Mouse (Mus musculus) midbrain, embryonic 11.5 days (tissue): ENCODE measurements at regions not wholly inside any gene's neighbourhood (a gene's known extent, or its start where the extent isn't known, plus 50 kb on each side); places are given as distances from the start of the nearest gene placed in this dataset.

Source experiments
- ATAC-seq: fragments of 200-750 bp; cut with Nextera tagmentation; 2 replicates; pipeline ENCODE4 v1.8.0; 2017; ENCODE audit warnings: moderate TSS enrichment, moderate library complexity; ENCODE audit not compliant: low FRiP score
- DNase-seq: peaks from one replicate; pipeline ENCODE4 v3.0.0; 2015; ENCODE audit warnings: low spot score; ENCODE audit errors: missing footprints
- H3K27ac ChIP-seq: fragments of 300-500 bp; sonication (generic); 2 replicates; pipeline ENCODE4 v1.5.1; 2014; ENCODE audit warnings: low read depth, low read length
- H3K27me3 ChIP-seq: fragments of 300-500 bp; sonication (generic); 2 replicates; pipeline ENCODE4 v1.6.1; 2014; ENCODE audit warnings: mild to moderate bottlenecking, low read length, moderate library complexity, mixed read lengths; ENCODE audit not compliant: control insufficient read depth, insufficient read depth
- H3K36me3 ChIP-seq: fragments of 300-500 bp; sonication (generic); 2 replicates; pipeline ENCODE4 v1.6.1; 2014; ENCODE audit warnings: mild to moderate bottlenecking, low read length, moderate library complexity, mixed read lengths; ENCODE audit not compliant: control insufficient read depth, insufficient read depth
- H3K4me1 ChIP-seq: fragments of 300-500 bp; sonication (generic); 2 replicates; pipeline ENCODE4 v1.6.1; 2014; ENCODE audit warnings: low read length; ENCODE audit not compliant: control insufficient read depth, insufficient read depth
- H3K4me2 ChIP-seq: fragments of 300-500 bp; sonication (generic); 2 replicates; pipeline ENCODE4 v1.6.1; 2014; ENCODE audit warnings: mild to moderate bottlenecking, moderate library complexity
- H3K4me3 ChIP-seq: fragments of 300-500 bp; sonication (generic); 2 replicates; pipeline ENCODE4 v1.5.1; 2014; ENCODE audit warnings: low read depth, low read length
- H3K9ac ChIP-seq: fragments of 300-500 bp; sonication (generic); 2 replicates; pipeline ENCODE4 v1.6.1; 2014; ENCODE audit warnings: low read length
- H3K9me3 ChIP-seq: fragments of 300-500 bp; sonication (generic); 2 replicates; pipeline ENCODE4 v1.6.1; 2016; ENCODE audit warnings: low read length; ENCODE audit not compliant: control insufficient read depth
- WGBS: fragments of 180-500 bp; shearing (Covaris S2); extraction: QIAGEN DNeasy Blood & Tissue Kit; methylation state at CpG from one replicate; pipeline ENCODE4 v1.1.7; 2014; 5-methylcytosine and 5-hydroxymethylcytosine counted together

GRCm38 (mm10) chr3:81771812-81772211, 160.6 kb upstream of the Ctso start:
- Histone ChIP-seq H3K36me3 (no peaks in the 10 kb centered on the region), H3K27me3 (no peaks in the 10 kb centered on the region), H3K4me2 (no peak overlapping the region), H3K27ac (no peak overlapping the region), H3K9me3 (no peaks in the 10 kb centered on the region), H3K4me3 (no peak overlapping the region), H3K4me1 (no peaks in the 10 kb centered on the region), H3K9ac (no peak overlapping the region)
- ATAC-seq (no peak), DNase-seq (no peak)
- 76% methylated on average over 3 of the region's 3 CpGs for WGBS

GRCm38 (mm10) chr3:81773012-81773411, 159.4 kb upstream of the Ctso start:
- Histone ChIP-seq H3K36me3 (no peaks in the 10 kb centered on the region), H3K4me2 (no peak overlapping the region), H3K27ac (no peak overlapping the region), H3K27me3 (no peaks in the 10 kb centered on the region), H3K4me3 (no peak overlapping the region), H3K9ac (no peak overlapping the region), H3K4me1 (no peaks in the 10 kb centered on the region), H3K9me3 (no peaks in the 10 kb centered on the region)
- ATAC-seq (no peak), DNase-seq (no peak)

DNA sequence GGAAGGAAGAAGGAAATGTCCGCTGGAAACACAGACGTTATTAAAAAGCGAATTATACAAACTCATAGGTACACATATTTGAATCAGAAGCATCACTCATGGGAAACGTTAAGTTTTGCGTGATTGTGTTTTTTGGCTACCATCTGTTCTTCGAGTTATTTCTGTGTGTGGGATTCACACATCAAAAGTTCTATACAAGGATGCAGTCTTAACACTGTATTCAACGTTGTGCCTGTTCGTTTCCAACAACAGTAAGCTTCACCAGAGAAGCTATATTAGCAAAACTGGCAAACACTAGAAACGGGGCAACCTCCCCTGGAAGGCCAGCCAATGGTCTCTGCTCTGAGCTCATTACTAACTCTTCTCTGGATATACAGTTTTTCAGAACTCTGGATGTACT, 150.3 kb upstream of the Ctso start:
- DNase-seq (no peak), ATAC-seq (no peak)
- Histone ChIP-seq H3K4me1 (no peaks in the 10 kb centered on the region), H3K27ac (no peak overlapping the region), H3K4me3 (no peak overlapping the region), H3K9ac (no peak overlapping the region), H3K4me2 (no peak overlapping the region), H3K36me3 (no peaks in the 10 kb centered on the region), H3K27me3 (no peaks in the 10 kb centered on the region), H3K9me3 (no peaks in the 10 kb centered on the region)
- 93% methylated on average over 9 of the region's 9 CpGs for WGBS

GRCm38 (mm10) chr3:81782921-81783541, 149.4 kb upstream of the Ctso start:
- DNase-seq (peak; percentile 91), ATAC-seq (peak; percentile 55; the same call in 1 of the 2 replicates)
- Histone ChIP-seq H3K4me1 (no peaks in the 10 kb centered on the region), H3K36me3 (no peaks in the 10 kb centered on the region), H3K9me3 (no peaks in the 10 kb centered on the region), H3K4me3 (no peak overlapping the region), H3K27ac (no peak overlapping the region), H3K9ac (no peak overlapping the region), H3K27me3 (no peaks in the 10 kb centered on the region), H3K4me2 (no peak overlapping the region)
- 43% methylated on average over 15 of the region's 15 CpGs for WGBS

DNA sequence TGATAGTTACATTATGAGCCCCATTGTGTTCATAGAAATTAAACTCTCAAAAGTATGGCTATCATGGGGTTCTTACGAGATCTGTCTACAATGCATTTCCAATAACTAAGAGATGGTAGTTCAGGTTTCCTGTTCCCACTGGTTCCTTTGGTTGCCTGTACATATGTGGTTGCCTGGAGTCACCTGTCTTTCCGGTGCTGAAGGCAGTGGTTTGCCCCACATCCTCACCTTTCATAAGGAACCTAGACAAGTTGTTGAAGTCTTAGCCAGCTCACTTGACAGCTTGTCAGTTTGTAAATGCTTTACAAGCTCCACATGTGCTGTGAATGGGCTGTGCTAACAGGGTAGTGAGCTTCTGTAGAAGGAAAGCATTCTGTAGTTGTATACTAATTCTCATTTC, 143.5 kb upstream of the Ctso start:
- H3K9ac ChIP-seq: no peak overlapping the region
- no peaks in the 10 kb centered on the region for H3K36me3 ChIP-seq
- no peaks in the 10 kb centered on the region for H3K27me3 ChIP-seq
- no peak for DNase-seq
- no peak overlapping the region for H3K4me2 ChIP-seq
- no peak overlapping the region for H3K27ac ChIP-seq
- H3K4me3 ChIP-seq: no peak overlapping the region
- no peak for ATAC-seq
- no peaks in the 10 kb centered on the region for H3K9me3 ChIP-seq
- no peaks in the 10 kb centered on the region for H3K4me1 ChIP-seq
- WGBS: 89% methylated on average over 2 of the region's 2 CpGs

- no peak for ATAC-seq
- no peak overlapping the region for H3K27ac ChIP-seq
- no peak overlapping the region for H3K9ac ChIP-seq
These were observed 142.7 kb upstream of the Ctso start for GRCm38 (mm10) chr3:81789664-81790063.

DNA sequence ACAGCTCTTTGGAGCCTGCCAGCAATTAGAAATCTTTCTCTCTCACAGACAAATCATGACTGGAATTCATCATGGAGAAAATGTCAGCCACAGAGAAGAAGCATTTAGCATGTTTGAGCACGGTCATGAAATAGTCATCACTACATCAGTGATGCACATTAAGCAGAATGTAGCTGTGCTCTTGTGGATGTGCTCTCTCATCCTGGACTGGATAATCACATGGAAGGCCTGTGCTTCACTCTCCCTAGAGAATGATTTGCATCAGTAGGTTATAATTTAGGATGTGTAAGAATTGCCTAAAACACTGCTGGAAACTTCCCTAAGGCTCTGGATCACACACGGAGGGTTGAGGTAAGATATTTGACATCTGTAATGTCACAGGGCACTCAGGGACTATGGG, 130.3 kb upstream of the Ctso start:
- no peak overlapping the region for H3K27ac ChIP-seq
- no peaks in the 10 kb centered on the region for H3K4me1 ChIP-seq
- H3K36me3 ChIP-seq: no peaks in the 10 kb centered on the region
- DNase-seq (no peak), ATAC-seq (no peak)
- WGBS: 82% methylated on average over 2 of the region's 2 CpGs
- no peak overlapping the region for H3K4me3 ChIP-seq
- no peak overlapping the region for H3K4me2 ChIP-seq
- H3K27me3 ChIP-seq: no peaks in the 10 kb centered on the region
- no peak overlapping the region for H3K9ac ChIP-seq
- H3K9me3 ChIP-seq: no peaks in the 10 kb centered on the region

More at GRCm38 (mm10) chr3:81789664-81790063, 142.7 kb upstream of the Ctso start:
- H3K4me3 ChIP-seq: no peak overlapping the region
- 91% methylated on average over 6 of the region's 6 CpGs for WGBS
- H3K27me3 ChIP-seq: no peaks in the 10 kb centered on the region
- no peak for DNase-seq
- H3K36me3 ChIP-seq: no peaks in the 10 kb centered on the region
- no peaks in the 10 kb centered on the region for H3K9me3 ChIP-seq
- no peaks in the 10 kb centered on the region for H3K4me1 ChIP-seq
- H3K4me2 ChIP-seq: no peak overlapping the region

DNA sequence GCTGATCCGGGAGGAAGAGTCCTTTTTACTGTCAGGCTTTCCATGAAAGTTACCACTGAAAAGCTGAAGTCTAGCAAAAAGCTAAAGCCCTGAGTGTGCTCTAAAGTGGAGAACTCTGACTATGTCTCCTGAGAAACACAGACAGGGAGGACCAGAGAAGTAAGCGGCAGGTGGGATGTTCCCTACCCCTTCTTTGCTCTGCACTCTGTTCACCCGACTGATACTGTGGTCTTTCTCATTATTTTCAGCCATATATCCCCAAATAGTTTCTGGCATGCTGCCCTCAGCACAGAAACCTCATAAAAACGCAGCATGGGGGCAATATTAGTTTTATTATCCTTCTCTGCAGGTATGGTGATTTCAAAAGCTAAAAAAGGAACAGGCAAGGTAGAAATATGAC, 126.7 kb upstream of the Ctso start:
- DNase-seq (no peak), ATAC-seq (no peak)
- 77% methylated on average over 4 of the region's 4 CpGs for WGBS

DNA sequence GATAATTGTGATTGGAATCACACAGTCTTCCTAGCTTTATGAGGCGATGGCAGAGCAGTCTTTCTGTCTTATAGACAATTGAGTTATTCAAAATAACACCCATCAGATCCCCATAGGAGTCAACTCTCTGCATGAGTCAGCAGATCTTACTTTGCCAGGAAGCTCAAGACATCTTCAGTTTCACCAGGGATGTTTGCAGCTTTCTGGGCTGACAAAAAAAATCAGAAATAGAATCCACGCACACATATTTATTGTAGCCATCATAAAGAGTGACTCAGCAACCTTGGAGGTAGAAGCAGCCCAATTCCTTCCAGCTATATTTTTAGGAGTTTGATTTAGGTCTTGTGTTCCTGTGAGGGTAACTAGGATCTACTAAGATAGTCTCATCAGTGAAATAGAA, 122.8 kb upstream of the Ctso start:
- ATAC-seq: no peak

More for the DNA sequence above, 126.7 kb upstream of the Ctso start:
- H3K4me2 ChIP-seq: no peak overlapping the region
- no peaks in the 10 kb centered on the region for H3K27me3 ChIP-seq
- no peaks in the 10 kb centered on the region for H3K36me3 ChIP-seq
- no peaks in the 10 kb centered on the region for H3K9me3 ChIP-seq
- H3K4me3 ChIP-seq: no peak overlapping the region
- no peak overlapping the region for H3K9ac ChIP-seq
- H3K27ac ChIP-seq: no peak overlapping the region
- H3K4me1 ChIP-seq: no peaks in the 10 kb centered on the region

More for the DNA sequence above, 122.8 kb upstream of the Ctso start:
- Histone ChIP-seq H3K9ac (no peak overlapping the region), H3K9me3 (no peaks in the 10 kb centered on the region), H3K27ac (no peak overlapping the region), H3K4me1 (no peaks in the 10 kb centered on the region), H3K27me3 (no peaks in the 10 kb centered on the region), H3K4me3 (no peak overlapping the region), H3K4me2 (no peak overlapping the region), H3K36me3 (no peaks in the 10 kb centered on the region)
- no peak for DNase-seq
- WGBS: 87% methylated on average over 2 of the region's 2 CpGs
